8 mouse cellular contexts compared by ENCODE assay signal in genomic region chr3:142881872-142882623, GRCm38 (mm10). TPM values are rescaled to one million over a fixed set of nuclear protein-coding genes. Genes with fewer than 3 reads are reported as not detected.
DNase-seq lines count a peak whose midpoint lies in the region; ATAC-seq and TF ChIP-seq lines count a peak whose summit lies in the region.

Gene Pkn2 (minus strand): TSS chr3:142882004.

- peak; percentile 99 for ATAC-seq in embryonic facial prominence, embryonic 13.5 days (ENCODE audit: insufficient number of reproducible peaks, insufficient read depth, low FRiP score, low TSS enrichment, low read depth)
- peak; percentile 99 for ATAC-seq in limb, embryonic 12.5 days (ENCODE audit: insufficient number of reproducible peaks, insufficient read depth, low FRiP score, low TSS enrichment, low read depth)
- ATAC-seq in midbrain, embryonic 15.5 days (replicated peaks): peak; percentile 99

- no peaks in the 10 kb centered on the region for H3K9me3 ChIP-seq in embryonic facial prominence, embryonic 13.5 days
- H3K9me3 ChIP-seq in limb, embryonic 12.5 days: no peaks in the 10 kb centered on the region
- no peaks in the 10 kb centered on the region for H3K9me3 ChIP-seq in midbrain, embryonic 15.5 days

- peak; percentile 98 for DNase-seq in 3134 (ENCODE audit: extremely low read depth, insufficient read length, low spot score)
- DNase-seq in adrenal gland, postnatal 36 days: peak; percentile 100
- peak; percentile 99 for DNase-seq in heart, adult 18-20 months
- peak; percentile 99 for DNase-seq in kidney, adult 2 months
- peak; percentile 96 to 98 for DNase-seq in spleen, adult 2 months (ENCODE audit: low read depth in 1 of 2, low spot score in 2 of 2)

- H3K4me3 ChIP-seq in embryonic facial prominence, embryonic 13.5 days: peak within 1 kb of the TSS; percentile 90
- H3K4me3 ChIP-seq in kidney, adult 2 months (ENCODE audit: insufficient read depth, low read depth, low read length): peak within 1 kb of the TSS; percentile 97
- peak within 1 kb of the TSS; percentile 99 for H3K4me3 ChIP-seq in limb, embryonic 12.5 days (replicated peaks)
- peak within 1 kb of the TSS; percentile 100 for H3K4me3 ChIP-seq in midbrain, embryonic 15.5 days
- peak within 1 kb of the TSS; percentile 98 for H3K4me3 ChIP-seq in spleen, adult 2 months (ENCODE audit: extremely low read depth, insufficient read depth, insufficient read length)

- H3K27me3 ChIP-seq in embryonic facial prominence, embryonic 13.5 days: no peaks in the 10 kb centered on the region
- H3K27me3 ChIP-seq in kidney, adult 2 months (replicated peaks; ENCODE audit: control insufficient read depth, insufficient read depth, low read length): no peaks in the 10 kb centered on the region
- no peaks in the 10 kb centered on the region for H3K27me3 ChIP-seq in limb, embryonic 12.5 days
- H3K27me3 ChIP-seq in midbrain, embryonic 15.5 days (replicated peaks): no peaks in the 10 kb centered on the region
- H3K27me3 ChIP-seq in spleen, adult 2 months (ENCODE audit: control insufficient read depth, insufficient read depth, low read length): no peaks in the 10 kb centered on the region

- TF ChIP-seq CTCF in kidney, adult 2 months (conservative IDR thresholded peaks at IDR 0.05; ENCODE audit: insufficient read depth, insufficient read length, low read depth, low read length): no peak
- TF ChIP-seq CTCF in spleen, adult 2 months (IDR thresholded peaks at IDR 0.05; ENCODE audit: extremely low read depth, insufficient read depth, insufficient read length, insufficient replicate concordance): no peak

- under 1% methylated on average over 54 of the region's 84 CpGs for WGBS in embryonic facial prominence, embryonic 13.5 days
- under 1% methylated on average over 83 of the region's 84 CpGs for WGBS in kidney, adult 2 months
- under 1% methylated on average over 65 of the region's 84 CpGs for WGBS in limb, embryonic 12.5 days
- under 1% methylated on average over 78 of the region's 84 CpGs for WGBS in midbrain, embryonic 15.5 days
- WGBS in spleen, adult 2 months: under 1% methylated on average over 83 of the region's 84 CpGs

- peak; percentile 75 for TF ChIP-seq POLR2A in kidney, adult 2 months (IDR thresholded peaks at IDR 0.05; ENCODE audit: low read depth, low read length)
- peak; percentile 55 for TF ChIP-seq POLR2A in spleen, adult 2 months (IDR thresholded peaks at IDR 0.05; ENCODE audit: low read depth, low read length)

- H3K4me1 ChIP-seq in embryonic facial prominence, embryonic 13.5 days: peaks cover 3% of the 10 kb centered on the region; the same call in 1 of the 2 replicates
- H3K4me1 ChIP-seq in kidney, adult 2 months (ENCODE audit: control insufficient read depth, insufficient read depth, low read length): peaks cover 2% of the 10 kb centered on the region; the same call in 1 of the 2 replicates
- H3K4me1 ChIP-seq in limb, embryonic 12.5 days (replicated peaks): peaks cover 5% of the 10 kb centered on the region
- peaks cover 15% of the 10 kb centered on the region for H3K4me1 ChIP-seq in midbrain, embryonic 15.5 days
- H3K4me1 ChIP-seq in spleen, adult 2 months (ENCODE audit: control insufficient read depth, insufficient read depth, insufficient read length): no peaks in the 10 kb centered on the region

- peak within 1 kb of the TSS; percentile 69 for H3K4me2 ChIP-seq in embryonic facial prominence, embryonic 13.5 days
- peak within 1 kb of the TSS; percentile 59 for H3K4me2 ChIP-seq in limb, embryonic 12.5 days
- peak within 1 kb of the TSS; percentile 68 for H3K4me2 ChIP-seq in midbrain, embryonic 15.5 days

- peak within 1 kb of the TSS; percentile 95 for H3K9ac ChIP-seq in embryonic facial prominence, embryonic 13.5 days
- H3K9ac ChIP-seq in limb, embryonic 12.5 days (replicated peaks): peak within 1 kb of the TSS; percentile 98
- peak within 1 kb of the TSS; percentile 95 for H3K9ac ChIP-seq in midbrain, embryonic 15.5 days

- peak within 1 kb of the TSS; percentile 93 for H3K27ac ChIP-seq in embryonic facial prominence, embryonic 13.5 days
- peak within 1 kb of the TSS; percentile 78 for H3K27ac ChIP-seq in kidney, adult 2 months (ENCODE audit: insufficient read depth, low read depth, low read length)
- peak within 1 kb of the TSS; percentile 97 for H3K27ac ChIP-seq in limb, embryonic 12.5 days
- peak within 1 kb of the TSS; percentile 95 for H3K27ac ChIP-seq in midbrain, embryonic 15.5 days
- peak within 1 kb of the TSS; percentile 86 for H3K27ac ChIP-seq in spleen, adult 2 months (ENCODE audit: insufficient read depth, low read length)

- H3K36me3 ChIP-seq in embryonic facial prominence, embryonic 13.5 days: no peaks in the 10 kb centered on the region
- no peaks in the 10 kb centered on the region for H3K36me3 ChIP-seq in kidney, adult 2 months (ENCODE audit: control insufficient read depth, insufficient read depth, low read length)
- no peaks in the 10 kb centered on the region for H3K36me3 ChIP-seq in limb, embryonic 12.5 days
- H3K36me3 ChIP-seq in midbrain, embryonic 15.5 days (replicated peaks): no peaks in the 10 kb centered on the region
- H3K36me3 ChIP-seq in spleen, adult 2 months (ENCODE audit: control insufficient read depth, insufficient read depth, low read length): no peaks in the 10 kb centered on the region

RNA-seq across cellular contexts. Expression of gene Pkn2, which starts in this region (rescaled TPM):
- 10 to 100 TPM; 72.5 to 78.5 TPM for total RNA-seq in adrenal gland, postnatal 36 days (2021)
- 50.6 and 54.4 TPM in 2 replicates for polyA plus RNA-seq in embryonic facial prominence, embryonic 13.5 days (2015; fragmentation: Nextera tagmentation; extraction: Ambion mirVana)
- total RNA-seq in heart, adult 18-20 months (2021): 10 to 100 TPM; 38.6 to 39.5 TPM
- polyA plus RNA-seq in kidney, adult 2 months (2012; rRNA removed): 12.7 and 13.6 TPM in 2 replicates
- 60.3 and 68.5 TPM in 2 replicates for polyA plus RNA-seq in limb, embryonic 12.5 days (2016; fragmentation: Nextera tagmentation; extraction: Ambion mirVana)
- polyA plus RNA-seq in midbrain, embryonic 15.5 days (2015; fragmentation: Nextera tagmentation; extraction: Ambion mirVana): 21.9 and 23.0 TPM in 2 replicates
- polyA plus RNA-seq in spleen, adult 2 months (2012; rRNA removed): 7.6 and 21.8 TPM in 2 replicates

Comparison
In these comparisons a context has a peak if more than half of its experiments do, and no peak if none do; other contexts are left out.
1. Peak in every context shown above with its lines: DNase-seq, ATAC-seq, H3K4me3 ChIP-seq and H3K27ac ChIP-seq.